Mouse (Mus musculus) G1E (cell line): ENCODE data around the gene Tmem106a.

Source experiments
- CTCF ChIP-seq: IDR thresholded peaks from 2 replicates; pipeline ENCODE4 v1.5.1; 2012; ENCODE audit warnings: low read depth, low read length, inconsistent platforms, mixed read lengths
- GATA2 ChIP-seq: IDR thresholded peaks from 2 replicates; pipeline ENCODE4 v1.6.1; 2012; ENCODE audit warnings: low read depth, low read length, inconsistent platforms, borderline replicate concordance
- POLR2AphosphoS5 ChIP-seq: IDR thresholded peaks from 2 replicates; pipeline ENCODE4 v1.6.1; 2012; ENCODE audit warnings: low read depth, low read length, inconsistent platforms; ENCODE audit not compliant: insufficient replicate concordance

- TF ChIP-seq CTCF: no peak
- TF ChIP-seq GATA2: no peak
- TF ChIP-seq POLR2AphosphoS5: no peak
These were observed 35.8 kb downstream of the Tmem106a start for GRCm38 (mm10) chr11:101617849-101618248.
